Mouse (Mus musculus) kidney, postnatal 0 days (tissue): Measurements from ENCODE around the gene Sphk1. TPM values are rescaled to one million over a fixed set of nuclear protein-coding genes. Genes with fewer than 3 reads are reported as not detected.

Experiments
- ATAC-seq: fragments of 200-750 bp; cut with Nextera tagmentation; replicated peaks from 2 replicates; pipeline ENCODE4 v1.8.0; 2017; ENCODE audit warnings: low read depth, moderate number of reproducible peaks, moderate TSS enrichment, moderate library complexity; ENCODE audit not compliant: low FRiP score
- DNase-seq: peaks from one replicate; pipeline ENCODE4 v3.0.0-alpha.2; 2016; ENCODE audit warnings: low spot score
- H3K27ac ChIP-seq: fragments of 300-500 bp; sonication (generic); 2 replicates; pipeline ENCODE4 v1.5.1; 2014; ENCODE audit warnings: mild to moderate bottlenecking
- H3K27me3 ChIP-seq: fragments of 300-500 bp; sonication (generic); 2 replicates; pipeline ENCODE4 v1.6.1; 2014; ENCODE audit warnings: low read length, mixed read lengths; ENCODE audit not compliant: insufficient read depth
- H3K36me3 ChIP-seq: fragments of 300-500 bp; sonication (generic); 2 replicates; pipeline ENCODE4 v1.6.1; 2014; ENCODE audit warnings: low read length, mixed read lengths; ENCODE audit not compliant: insufficient read depth
- H3K4me1 ChIP-seq: fragments of 300-500 bp; sonication (generic); replicated peaks from 2 replicates; pipeline ENCODE4 v1.6.1; 2014; ENCODE audit warnings: antibody characterized with exemption, low read length, mixed read lengths; ENCODE audit not compliant: insufficient read depth
- H3K4me2 ChIP-seq: fragments of 300-500 bp; sonication (generic); 2 replicates; pipeline ENCODE4 v1.6.1; 2014; ENCODE audit warnings: mild to moderate bottlenecking, low read length, moderate library complexity, mixed read lengths
- H3K4me3 ChIP-seq: fragments of 300-500 bp; sonication (generic); replicated peaks from 2 replicates; pipeline ENCODE4 v1.5.1; 2014; ENCODE audit warnings: low read depth, low read length
- H3K9ac ChIP-seq: fragments of 300-500 bp; sonication (generic); 2 replicates; pipeline ENCODE4 v1.6.1; 2014; ENCODE audit warnings: low read depth, low read length
- H3K9me3 ChIP-seq: fragments of 300-500 bp; sonication (generic); replicated peaks from 2 replicates; pipeline ENCODE4 v1.6.1; 2016; ENCODE audit warnings: low read length, inconsistent platforms, mixed read lengths
- CTCF ChIP-seq: IDR thresholded peaks from 2 replicates; pipeline ENCODE4 v1.5.1; 2016; ENCODE audit warnings: antibody characterized with exemption, low read depth, mild to moderate bottlenecking, moderate library complexity
- WGBS: fragments of 180-500 bp; shearing (Covaris S2); extraction: QIAGEN DNeasy Blood & Tissue Kit; methylation state at CpG from one replicate; pipeline ENCODE4 v1.1.7; 2014; 5-methylcytosine and 5-hydroxymethylcytosine counted together
- polyA plus RNA-seq: library from polyadenylated mRNA; unstranded; fragments of >200 nt; fragmentation: Nextera tagmentation; extraction: Ambion mirVana; gene quantifications from 2 replicates; pipeline ENCODE4 v1.2.1, GENCODE M21; 2015

Sphk1 gene
- polyA plus RNA-seq, 1 experiment from 2014 or later, result 9.0 TPM

DNA sequence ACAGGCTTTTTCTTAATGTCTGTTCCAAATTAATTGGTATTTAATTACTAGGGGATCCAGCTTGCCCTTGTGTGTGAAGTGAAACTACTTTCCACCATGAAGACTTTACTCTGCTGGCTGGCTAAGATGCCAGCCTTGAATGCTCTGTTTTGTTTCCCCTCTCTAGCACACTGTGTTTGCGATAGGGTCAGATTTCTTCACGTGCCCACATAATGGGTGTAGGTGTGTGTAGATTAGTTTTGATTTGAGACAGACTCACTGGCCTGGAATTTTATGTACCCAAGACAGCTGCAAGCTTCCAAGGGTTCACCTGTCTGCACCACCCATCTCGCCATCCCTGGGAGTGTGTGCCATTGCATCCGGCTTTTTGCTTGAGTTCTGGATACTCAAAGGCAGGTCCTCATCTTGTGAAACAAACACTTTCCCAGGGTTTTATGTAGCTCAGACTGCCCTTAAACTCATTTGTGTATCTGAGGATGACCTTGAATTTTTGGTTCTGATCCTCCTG is 17.1 kb upstream of the Sphk1 start:
- 61% methylated on average over 4 of the region's 4 CpGs for WGBS
- DNase-seq (no peak), ATAC-seq (no peak)
- Histone ChIP-seq H3K4me3 (no peak overlapping the region), H3K9ac (no peak overlapping the region), H3K4me1 (no peaks in the 10 kb centered on the region; the same call in 1 of the 2 replicates), H3K4me2 (no peak overlapping the region), H3K36me3 (no peaks in the 10 kb centered on the region), H3K9me3 (no peaks in the 10 kb centered on the region), H3K27me3 (no peaks in the 10 kb centered on the region), H3K27ac (no peak overlapping the region)
- no peak for TF ChIP-seq CTCF

DNA sequence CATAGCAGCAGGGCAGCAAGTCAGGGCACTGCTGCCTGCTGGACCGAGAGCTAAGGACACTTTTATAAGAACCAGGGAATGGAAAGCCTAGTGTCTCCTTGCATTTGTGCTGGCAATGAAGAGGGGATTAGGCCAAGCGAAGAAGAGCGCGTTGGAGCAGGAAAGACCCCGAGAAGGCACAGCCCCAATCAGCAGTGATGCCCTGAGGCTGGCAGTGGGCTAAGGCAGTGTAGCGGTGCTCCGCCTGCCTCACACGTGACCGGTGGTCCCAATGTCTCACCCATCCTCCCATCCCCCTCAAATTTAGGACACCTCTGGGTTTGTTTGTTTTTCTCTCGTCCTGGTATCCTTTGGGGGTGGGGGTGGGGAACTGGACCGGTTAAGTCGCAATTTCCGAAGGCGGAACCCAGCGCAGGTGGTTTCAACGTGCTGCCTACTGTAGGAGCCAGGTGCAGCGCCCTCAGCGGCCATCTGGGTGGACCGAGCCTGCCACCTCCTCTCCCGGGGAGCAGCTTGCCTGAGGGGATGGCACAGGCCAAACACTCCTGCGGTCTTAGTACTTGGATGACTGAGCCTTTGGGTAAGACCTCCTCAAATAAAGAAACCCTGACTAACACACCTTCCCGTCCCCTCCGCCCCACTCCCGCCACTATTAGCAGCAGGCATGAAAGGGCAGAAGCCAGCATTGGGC is 15.2 kb upstream of the Sphk1 start:
- Histone ChIP-seq H3K9ac (no peak overlapping the region), H3K4me1 (no peaks in the 10 kb centered on the region; the same call in 1 of the 2 replicates), H3K4me3 (no peak overlapping the region), H3K36me3 (no peaks in the 10 kb centered on the region), H3K9me3 (no peaks in the 10 kb centered on the region), H3K4me2 (peak overlapping the region; percentile 18; the same call in 1 of the 2 replicates), H3K27ac (no peak overlapping the region), H3K27me3 (no peaks in the 10 kb centered on the region)
- TF ChIP-seq CTCF, result peak; percentile 33; the same call in 1 of the 2 replicates
- ATAC-seq (no peak; the same call in 1 of the 2 replicates), DNase-seq (no peak)
- 18% methylated on average over 23 of the region's 24 CpGs for WGBS

DNA sequence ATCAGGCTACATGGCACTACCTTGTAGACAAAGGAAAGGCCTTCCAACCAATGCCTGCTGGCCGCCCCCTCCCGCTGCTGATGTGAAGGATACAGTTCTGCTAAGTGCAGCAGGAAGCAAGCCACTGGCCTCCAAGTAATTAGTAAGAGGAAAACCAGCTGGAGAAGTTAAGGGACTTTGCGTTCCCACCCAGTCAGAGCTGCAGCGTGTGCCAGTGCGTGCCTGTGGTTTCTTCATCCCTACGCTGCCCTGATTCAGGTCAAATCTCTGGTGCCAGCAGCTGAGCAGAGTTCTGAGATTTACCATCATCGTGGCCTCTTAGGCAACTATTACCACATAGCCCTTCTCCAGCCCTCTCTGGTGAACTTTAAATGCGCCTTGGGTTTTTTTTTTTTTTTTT is 12.2 kb upstream of the Sphk1 start:
- Histone ChIP-seq H3K4me3 (no peak overlapping the region), H3K4me2 (no peak overlapping the region), H3K4me1 (peaks cover 4% of the 10 kb centered on the region; the same call in 1 of the 2 replicates), H3K9ac (no peak overlapping the region), H3K9me3 (no peaks in the 10 kb centered on the region), H3K27ac (peak overlapping the region; percentile 26), H3K36me3 (no peaks in the 10 kb centered on the region), H3K27me3 (no peaks in the 10 kb centered on the region)
- DNase-seq, result peak; percentile 94
- WGBS, result 54% methylated on average over 8 of the region's 8 CpGs
- ATAC-seq, result no peak
- no peak for TF ChIP-seq CTCF

DNA sequence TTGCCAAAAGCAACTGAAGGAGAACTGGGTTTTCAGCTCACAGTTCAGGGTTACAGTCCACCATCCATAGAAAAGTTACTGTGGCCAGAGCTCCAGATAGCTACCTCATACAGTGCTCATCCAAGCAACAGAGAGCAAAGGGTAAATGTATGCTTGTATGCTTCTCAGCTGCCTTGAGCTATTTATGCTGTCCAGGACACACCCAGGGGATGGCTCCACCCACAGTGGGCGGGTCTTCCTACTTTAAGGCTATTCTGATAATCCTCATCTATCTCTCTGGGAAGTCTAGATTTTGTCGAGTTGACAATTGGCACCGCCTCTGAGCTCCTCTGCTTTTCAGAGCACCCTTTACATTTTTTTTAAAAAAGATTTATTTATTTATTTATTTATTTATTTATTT is 9.6 kb upstream of the Sphk1 start:
- no peak for TF ChIP-seq CTCF
- peaks cover 10% of the 10 kb centered on the region; the same call in 1 of the 2 replicates for H3K4me1 ChIP-seq
- H3K27ac ChIP-seq, result no peak overlapping the region
- H3K9ac ChIP-seq, result no peak overlapping the region
- H3K27me3 ChIP-seq, result no peaks in the 10 kb centered on the region
- peak; percentile 47 for DNase-seq
- 58% methylated on average over 3 of the region's 3 CpGs for WGBS
- no peaks in the 10 kb centered on the region for H3K9me3 ChIP-seq
- no peaks in the 10 kb centered on the region for H3K36me3 ChIP-seq
- H3K4me3 ChIP-seq, result no peak overlapping the region
- ATAC-seq, result peak; percentile 52; the same call in 1 of the 2 replicates
- H3K4me2 ChIP-seq, result no peak overlapping the region

DNA sequence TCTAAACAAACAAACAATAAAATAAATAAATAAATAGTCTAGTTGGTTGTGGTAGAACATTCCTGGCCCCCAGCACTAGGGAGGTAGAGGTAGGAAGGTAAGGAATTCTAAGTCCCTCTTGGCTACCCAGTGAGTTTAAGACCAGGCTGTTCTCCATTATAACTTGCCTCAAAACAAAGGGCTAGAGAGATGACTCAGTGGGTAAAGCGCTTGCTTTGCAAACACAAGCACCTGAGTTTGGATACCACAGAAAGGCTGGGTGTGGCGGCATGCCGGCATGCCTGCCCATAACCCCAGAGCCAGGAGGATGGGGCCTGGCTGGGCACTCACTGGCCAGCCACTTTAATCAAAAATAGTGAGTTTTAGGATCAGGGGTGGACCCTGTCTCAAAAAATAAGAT is 8.7 kb upstream of the Sphk1 start:
- no peak for TF ChIP-seq CTCF
- WGBS, result 89% methylated on average over 3 of the region's 3 CpGs
- Histone ChIP-seq H3K4me3 (no peak overlapping the region), H3K4me1 (peaks cover 10% of the 10 kb centered on the region; the same call in 1 of the 2 replicates), H3K27me3 (no peaks in the 10 kb centered on the region), H3K9me3 (no peaks in the 10 kb centered on the region), H3K27ac (no peak overlapping the region), H3K9ac (no peak overlapping the region), H3K4me2 (no peak overlapping the region), H3K36me3 (no peaks in the 10 kb centered on the region)
- ATAC-seq (no peak), DNase-seq (no peak)

DNA sequence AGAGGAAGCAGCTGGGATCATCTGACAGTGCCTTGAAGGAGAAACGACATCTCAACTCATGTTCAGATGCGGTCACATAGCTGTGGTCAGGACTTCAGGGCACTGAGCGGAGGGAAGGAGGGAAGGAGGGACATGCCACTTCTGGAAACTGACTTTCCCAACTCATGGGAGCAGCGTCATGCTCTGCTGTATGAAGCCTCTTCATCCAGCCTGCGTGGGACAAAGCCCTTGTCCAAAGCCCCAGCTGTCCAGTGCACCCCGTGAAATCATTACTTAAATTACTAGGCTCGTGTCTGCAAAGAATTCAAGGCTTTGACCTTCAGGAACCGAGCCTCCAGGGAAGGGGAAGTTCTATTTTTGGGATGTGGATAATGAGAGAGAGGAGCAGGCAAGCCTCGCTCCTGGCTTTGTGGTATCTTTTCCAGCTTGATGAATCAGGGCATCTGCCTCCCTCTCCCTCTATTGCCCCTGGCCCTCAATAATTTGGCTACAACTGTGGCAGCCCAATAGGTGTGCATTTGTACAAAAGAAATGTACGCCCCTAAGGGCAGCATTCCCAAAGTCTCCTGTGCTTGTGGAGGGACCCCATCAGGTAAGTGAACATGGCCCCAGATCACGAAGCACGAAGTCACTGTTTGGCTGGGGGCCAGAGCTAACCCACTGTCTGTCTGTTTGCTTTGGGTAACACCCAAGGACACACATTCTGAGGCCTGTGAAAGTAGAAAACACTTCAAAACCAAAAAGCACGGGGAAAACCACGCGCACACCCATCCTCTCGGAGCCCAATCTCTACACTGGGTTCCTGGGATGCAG is 7.6 kb upstream of the Sphk1 start:
- DNase-seq (peak; percentile 70), ATAC-seq (no peak)
- no peak for TF ChIP-seq CTCF
- H3K4me2 ChIP-seq, result no peak overlapping the region
- peaks cover 10% of the 10 kb centered on the region; the same call in 1 of the 2 replicates for H3K4me1 ChIP-seq
- no peaks in the 10 kb centered on the region for H3K9me3 ChIP-seq
- no peaks in the 10 kb centered on the region for H3K27me3 ChIP-seq
- H3K9ac ChIP-seq, result no peak overlapping the region
- H3K4me3 ChIP-seq, result no peak overlapping the region
- peak overlapping the region; percentile 60 for H3K27ac ChIP-seq
- no peaks in the 10 kb centered on the region for H3K36me3 ChIP-seq
- WGBS, result 45% methylated on average over 16 of the region's 16 CpGs
